Mouse (Mus musculus) stomach, postnatal 0 days (tissue): ENCODE measurements at regions not wholly inside any gene's neighbourhood (a gene's known extent, or its start where the extent isn't known, plus 50 kb on each side); places are given as distances from the start of the nearest gene placed in this dataset.

ENCODE experiments used
- CTCF ChIP-seq: IDR thresholded peaks from 2 replicates; pipeline ENCODE4 v1.5.1; 2016; ENCODE audit warnings: antibody characterized with exemption, low read depth, mild to moderate bottlenecking, moderate library complexity
- EP300 ChIP-seq: optimal IDR thresholded peaks from 2 replicates; pipeline ENCODE3; 2016; ENCODE audit warnings: antibody characterized with exemption

GRCm38 (mm10) chr2:117017921-117018651 is 103.1 kb upstream of the Spred1 start:
- TF ChIP-seq CTCF = no peak
- TF ChIP-seq EP300 = no peak
